Mouse (Mus musculus) macrophage (primary cell): ENCODE results near the gene Napsa. TPM values are rescaled to one million over a fixed set of nuclear protein-coding genes. Genes with fewer than 3 reads are reported as not detected.

Experiments
- H3K27ac ChIP-seq: fragments of 350-480 bp; formaldehyde crosslinking; 2 replicates; pipeline ENCODE4 v1.9.0; 2021
- H3K36me3 ChIP-seq: fragments of 350-480 bp; formaldehyde crosslinking; 2 replicates; pipeline ENCODE4 v1.9.0; 2021; ENCODE audit errors: inconsistent target
- H3K4me3 ChIP-seq: fragments of 350-480 bp; formaldehyde crosslinking; 2 replicates; pipeline ENCODE4 v1.9.0; 2021; ENCODE audit errors: inconsistent target
- H3K79me2 ChIP-seq: fragments of 350-480 bp; formaldehyde crosslinking; 2 replicates; pipeline ENCODE4 v1.9.0; 2021; ENCODE audit errors: inconsistent target
- WGBS: methylation state at CpG from one replicate; pipeline ENCODE4 v1.1.7; 2026; ENCODE audit warnings: inconsistent platforms; ENCODE audit not compliant: missing documents; 5-methylcytosine and 5-hydroxymethylcytosine counted together
- polyA plus RNA-seq: library from polyadenylated mRNA; stranded (reverse); fragments of 250-400 nt; gene quantifications from 3 replicates; pipeline ENCODE4 v1.2.4, GENCODE M21; 2018; ENCODE audit warnings: inconsistent platforms

Gene Napsa
- polyA plus RNA-seq, 1 experiment from 2014 or later = 26.9 TPM

GRCm38 (mm10) chr7:44572956-44573484 is 840 bp downstream of the Napsa start:
- H3K27ac ChIP-seq = no peak overlapping the region
- peak overlapping the region; percentile 20 for H3K4me3 ChIP-seq
- H3K79me2 ChIP-seq = peaks cover 11% of the 10 kb centered on the region; the same call in 1 of the 2 replicates
- 34% methylated on average over 5 of the region's 5 CpGs for WGBS
- no peaks in the 10 kb centered on the region for H3K36me3 ChIP-seq

- Histone ChIP-seq H3K36me3 (no peaks in the 10 kb centered on the region), H3K27ac (no peak overlapping the region), H3K79me2 (peaks cover 11% of the 10 kb centered on the region; the same call in 1 of the 2 replicates), H3K4me3 (no peak overlapping the region)
- WGBS = 98% methylated on average over 5 of the region's 5 CpGs
Observed at GRCm38 (mm10) chr7:44576333-44576844, 4.2 kb downstream of the Napsa start.

- no peak overlapping the region for H3K27ac ChIP-seq
- H3K79me2 ChIP-seq = no peaks in the 10 kb centered on the region
- H3K4me3 ChIP-seq = no peak overlapping the region
- H3K36me3 ChIP-seq = no peaks in the 10 kb centered on the region
- WGBS = 98% methylated on average over 6 of the region's 6 CpGs
Observed at GRCm38 (mm10) chr7:44581637-44582036, 9.5 kb downstream of the Napsa start.

- no peak overlapping the region for H3K27ac ChIP-seq
Observed at GRCm38 (mm10) chr7:44582709-44583108, 10.5 kb downstream of the Napsa start.

GRCm38 (mm10) chr7:44583146-44583545 is 11.0 kb downstream of the Napsa start:
- H3K79me2 ChIP-seq = no peaks in the 10 kb centered on the region
- 85% methylated on average over 1 of the region's 1 CpGs for WGBS
- H3K4me3 ChIP-seq = no peak overlapping the region
- no peaks in the 10 kb centered on the region for H3K36me3 ChIP-seq
- H3K27ac ChIP-seq = no peak overlapping the region

More at GRCm38 (mm10) chr7:44582709-44583108, 10.5 kb downstream of the Napsa start:
- 96% methylated on average over 4 of the region's 5 CpGs for WGBS
- no peaks in the 10 kb centered on the region for H3K79me2 ChIP-seq
- H3K4me3 ChIP-seq = no peak overlapping the region
- no peaks in the 10 kb centered on the region for H3K36me3 ChIP-seq

- 56% methylated on average over 4 of the region's 4 CpGs for WGBS
- no peaks in the 10 kb centered on the region for H3K36me3 ChIP-seq
- H3K27ac ChIP-seq = no peak overlapping the region
- no peaks in the 10 kb centered on the region for H3K79me2 ChIP-seq
- H3K4me3 ChIP-seq = no peak overlapping the region
Observed at GRCm38 (mm10) chr7:44584265-44584804, 12.2 kb downstream of the Napsa start.

- Histone ChIP-seq H3K79me2 (no peaks in the 10 kb centered on the region), H3K36me3 (no peaks in the 10 kb centered on the region), H3K4me3 (no peak overlapping the region), H3K27ac (no peak overlapping the region)
- 87% methylated on average over 6 of the region's 6 CpGs for WGBS
Observed at GRCm38 (mm10) chr7:44584921-44585320, 12.7 kb downstream of the Napsa start.

GRCm38 (mm10) chr7:44585606-44586005 is 13.4 kb downstream of the Napsa start:
- WGBS = 89% methylated on average over 6 of the region's 6 CpGs
- Histone ChIP-seq H3K27ac (no peak overlapping the region), H3K4me3 (no peak overlapping the region), H3K79me2 (no peaks in the 10 kb centered on the region), H3K36me3 (no peaks in the 10 kb centered on the region)

GRCm38 (mm10) chr7:44586518-44586917 is 14.3 kb downstream of the Napsa start:
- Histone ChIP-seq H3K36me3 (no peaks in the 10 kb centered on the region), H3K4me3 (no peak overlapping the region), H3K27ac (no peak overlapping the region), H3K79me2 (no peaks in the 10 kb centered on the region)
- 29% methylated on average over 19 of the region's 19 CpGs for WGBS

GRCm38 (mm10) chr7:44586930-44587329 is 14.8 kb downstream of the Napsa start:
- H3K27ac ChIP-seq = no peak overlapping the region
- H3K36me3 ChIP-seq = no peaks in the 10 kb centered on the region
- no peak overlapping the region for H3K4me3 ChIP-seq
- no peaks in the 10 kb centered on the region for H3K79me2 ChIP-seq
- WGBS = 5% methylated on average over 18 of the region's 18 CpGs

- 50% methylated on average over 6 of the region's 6 CpGs for WGBS
- Histone ChIP-seq H3K36me3 (no peaks in the 10 kb centered on the region), H3K27ac (no peak overlapping the region), H3K4me3 (no peak overlapping the region), H3K79me2 (no peaks in the 10 kb centered on the region)
Observed at GRCm38 (mm10) chr7:44587676-44588075, 15.5 kb downstream of the Napsa start.

GRCm38 (mm10) chr7:44588338-44588737 is 16.2 kb downstream of the Napsa start:
- H3K27ac ChIP-seq = no peak overlapping the region
- H3K79me2 ChIP-seq = no peaks in the 10 kb centered on the region
- 19% methylated on average over 12 of the region's 12 CpGs for WGBS
- no peaks in the 10 kb centered on the region for H3K36me3 ChIP-seq
- no peak overlapping the region for H3K4me3 ChIP-seq

- no peaks in the 10 kb centered on the region for H3K36me3 ChIP-seq
- WGBS = 2% methylated on average over 33 of the region's 33 CpGs
Observed at GRCm38 (mm10) chr7:44589149-44589548, 17.0 kb downstream of the Napsa start.

GRCm38 (mm10) chr7:44589946-44590345 is 17.8 kb downstream of the Napsa start:
- no peaks in the 10 kb centered on the region for H3K36me3 ChIP-seq
- H3K27ac ChIP-seq = no peak overlapping the region
- H3K4me3 ChIP-seq = no peak overlapping the region
- no peaks in the 10 kb centered on the region for H3K79me2 ChIP-seq
- WGBS = 25% methylated on average over 12 of the region's 13 CpGs

More at GRCm38 (mm10) chr7:44589149-44589548, 17.0 kb downstream of the Napsa start:
- no peak overlapping the region; the same call in 1 of the 2 replicates for H3K4me3 ChIP-seq
- H3K79me2 ChIP-seq = no peaks in the 10 kb centered on the region
- no peak overlapping the region for H3K27ac ChIP-seq

- H3K4me3 ChIP-seq = no peak within 1 kb of the TSS
- no peaks in the 10 kb centered on the region for H3K79me2 ChIP-seq
- no peaks in the 10 kb centered on the region for H3K36me3 ChIP-seq
- under 1% methylated on average over 79 of the region's 80 CpGs for WGBS
- H3K27ac ChIP-seq = no peak within 1 kb of the TSS
Observed at GRCm38 (mm10) chr7:44590402-44591347, 18.5 kb downstream of the Napsa start, which contains the start of gene Kcnc3. Kcnc3 (plus strand) TSS chr7:44590664.
